Mouse (Mus musculus) heart, embryonic 10.5 days (tissue): ENCODE measurements around the gene Dusp6. TPM values are rescaled to one million over a fixed set of nuclear protein-coding genes. Genes with fewer than 3 reads are reported as not detected.

Experiments used
- DNase-seq: peaks from one replicate; pipeline ENCODE4 v3.0.0-alpha.2; 2017; ENCODE audit warnings: low spot score
- H3K27ac ChIP-seq: fragments of 300-500 bp; sonication (generic); 2 replicates; pipeline ENCODE4 v1.5.1; 2016; ENCODE audit warnings: mild to moderate bottlenecking
- H3K27me3 ChIP-seq: fragments of 300-500 bp; sonication (generic); 2 replicates; pipeline ENCODE4 v1.6.1; 2016; ENCODE audit warnings: mild to moderate bottlenecking; ENCODE audit not compliant: poor library complexity, insufficient read depth, severe bottlenecking
- H3K36me3 ChIP-seq: fragments of 300-500 bp; sonication (generic); 2 replicates; pipeline ENCODE4 v1.6.1; 2016; ENCODE audit warnings: mild to moderate bottlenecking, moderate library complexity
- H3K4me1 ChIP-seq: fragments of 300-500 bp; sonication (generic); 2 replicates; pipeline ENCODE4 v1.6.1; 2016; ENCODE audit warnings: mild to moderate bottlenecking
- H3K4me3 ChIP-seq: fragments of 300-500 bp; sonication (generic); 2 replicates; pipeline ENCODE4 v1.5.1; 2016; ENCODE audit warnings: mild to moderate bottlenecking, moderate library complexity
- H3K9me3 ChIP-seq: fragments of 300-500 bp; sonication (generic); 2 replicates; pipeline ENCODE4 v1.6.1; 2016; ENCODE audit warnings: mild to moderate bottlenecking, moderate library complexity
- WGBS: fragments of 180-500 bp; shearing (Covaris S2); methylation state at CpG from one replicate; pipeline ENCODE4 v1.1.7; 2016; 5-methylcytosine and 5-hydroxymethylcytosine counted together
- polyA plus RNA-seq: library from polyadenylated mRNA; unstranded; fragments of >200 nt; fragmentation: Nextera tagmentation; extraction: Ambion mirVana; gene quantifications from 2 replicates; pipeline ENCODE4 v1.2.1, GENCODE M21; 2016

Gene Dusp6
- polyA plus RNA-seq, 1 experiment from 2014 or later: 65.3 TPM

GRCm38 (mm10) chr10:99237205-99237832, 25.7 kb upstream of the Dusp6 start:
- peaks cover 23% of the 10 kb centered on the region for H3K4me1 ChIP-seq
- 37% methylated on average over 11 of the region's 11 CpGs for WGBS
- peak overlapping the region; percentile 69; the same call in 1 of the 2 replicates for H3K27ac ChIP-seq
- no peaks in the 10 kb centered on the region for H3K27me3 ChIP-seq
- peak; percentile 78 for DNase-seq
- H3K9me3 ChIP-seq: no peaks in the 10 kb centered on the region
- no peaks in the 10 kb centered on the region for H3K36me3 ChIP-seq
- no peak overlapping the region for H3K4me3 ChIP-seq

- H3K4me3 ChIP-seq: no peak overlapping the region
- DNase-seq: no peak
- 90% methylated on average over 11 of the region's 11 CpGs for WGBS
- H3K27ac ChIP-seq: no peak overlapping the region
- H3K36me3 ChIP-seq: no peaks in the 10 kb centered on the region
- peaks cover 14% of the 10 kb centered on the region for H3K4me1 ChIP-seq
- H3K9me3 ChIP-seq: no peaks in the 10 kb centered on the region
- no peaks in the 10 kb centered on the region for H3K27me3 ChIP-seq
Observed at GRCm38 (mm10) chr10:99238537-99238936, 24.5 kb upstream of the Dusp6 start.

GRCm38 (mm10) chr10:99241284-99241828, 21.7 kb upstream of the Dusp6 start:
- DNase-seq: no peak
- H3K27ac ChIP-seq: no peak overlapping the region; the same call in 1 of the 2 replicates
- no peaks in the 10 kb centered on the region for H3K9me3 ChIP-seq
- peaks cover 18% of the 10 kb centered on the region for H3K4me1 ChIP-seq
- no peaks in the 10 kb centered on the region for H3K36me3 ChIP-seq
- WGBS: 77% methylated on average over 7 of the region's 7 CpGs
- no peak overlapping the region for H3K4me3 ChIP-seq
- H3K27me3 ChIP-seq: no peaks in the 10 kb centered on the region

GRCm38 (mm10) chr10:99241829-99242711, 21.0 kb upstream of the Dusp6 start:
- H3K4me3 ChIP-seq: no peak overlapping the region
- H3K27me3 ChIP-seq: no peaks in the 10 kb centered on the region
- no peaks in the 10 kb centered on the region for H3K9me3 ChIP-seq
- H3K36me3 ChIP-seq: no peaks in the 10 kb centered on the region
- 67% methylated on average over 16 of the region's 16 CpGs for WGBS
- peaks cover 18% of the 10 kb centered on the region for H3K4me1 ChIP-seq
- H3K27ac ChIP-seq: no peak overlapping the region; the same call in 1 of the 2 replicates
- DNase-seq: peak; percentile 78

- WGBS: 83% methylated on average over 10 of the region's 10 CpGs
- no peak for DNase-seq
- no peaks in the 10 kb centered on the region for H3K36me3 ChIP-seq
- peaks cover 14% of the 10 kb centered on the region for H3K4me1 ChIP-seq
- H3K27ac ChIP-seq: no peak overlapping the region
- no peaks in the 10 kb centered on the region for H3K27me3 ChIP-seq
- no peak overlapping the region for H3K4me3 ChIP-seq
- H3K9me3 ChIP-seq: no peaks in the 10 kb centered on the region
Observed at GRCm38 (mm10) chr10:99242721-99243120, 20.3 kb upstream of the Dusp6 start.

- Histone ChIP-seq H3K27ac (no peak overlapping the region), H3K36me3 (no peaks in the 10 kb centered on the region), H3K9me3 (no peaks in the 10 kb centered on the region), H3K27me3 (no peaks in the 10 kb centered on the region), H3K4me1 (peaks cover 14% of the 10 kb centered on the region), H3K4me3 (no peak overlapping the region)
- no peak for DNase-seq
- 66% methylated on average over 5 of the region's 5 CpGs for WGBS
Observed at GRCm38 (mm10) chr10:99243907-99244489, 19.0 kb upstream of the Dusp6 start.

- Histone ChIP-seq H3K27ac (no peak overlapping the region), H3K27me3 (no peaks in the 10 kb centered on the region), H3K9me3 (no peaks in the 10 kb centered on the region), H3K4me1 (peaks cover 14% of the 10 kb centered on the region), H3K4me3 (no peak overlapping the region), H3K36me3 (no peaks in the 10 kb centered on the region)
- DNase-seq: no peak
- 28% methylated on average over 7 of the region's 7 CpGs for WGBS
Observed at GRCm38 (mm10) chr10:99244655-99245260, 18.3 kb upstream of the Dusp6 start.

GRCm38 (mm10) chr10:99246797-99247508, 16.1 kb upstream of the Dusp6 start:
- no peak overlapping the region for H3K4me3 ChIP-seq
- WGBS: 86% methylated on average over 20 of the region's 20 CpGs
- H3K9me3 ChIP-seq: no peaks in the 10 kb centered on the region
- no peak for DNase-seq
- H3K4me1 ChIP-seq: peaks cover 12% of the 10 kb centered on the region
- H3K36me3 ChIP-seq: no peaks in the 10 kb centered on the region
- no peaks in the 10 kb centered on the region for H3K27me3 ChIP-seq
- H3K27ac ChIP-seq: no peak overlapping the region

- no peaks in the 10 kb centered on the region for H3K36me3 ChIP-seq
- H3K9me3 ChIP-seq: no peaks in the 10 kb centered on the region
- H3K27me3 ChIP-seq: no peaks in the 10 kb centered on the region
- H3K27ac ChIP-seq: no peak overlapping the region
- no peak for DNase-seq
- WGBS: 61% methylated on average over 11 of the region's 11 CpGs
- H3K4me3 ChIP-seq: no peak overlapping the region
- H3K4me1 ChIP-seq: peaks cover 3% of the 10 kb centered on the region; the same call in 1 of the 2 replicates
Observed at GRCm38 (mm10) chr10:99250874-99251281, 12.2 kb upstream of the Dusp6 start.

GRCm38 (mm10) chr10:99253412-99253811, 9.6 kb upstream of the Dusp6 start:
- Histone ChIP-seq H3K27ac (no peak overlapping the region), H3K9me3 (no peaks in the 10 kb centered on the region), H3K4me1 (peaks cover 3% of the 10 kb centered on the region; the same call in 1 of the 2 replicates), H3K4me3 (no peak overlapping the region), H3K36me3 (no peaks in the 10 kb centered on the region), H3K27me3 (no peaks in the 10 kb centered on the region)
- 81% methylated on average over 2 of the region's 2 CpGs for WGBS
- no peak for DNase-seq

GRCm38 (mm10) chr10:99255830-99256570, 7.0 kb upstream of the Dusp6 start:
- WGBS: 83% methylated on average over 10 of the region's 10 CpGs
- DNase-seq: no peak

More at GRCm38 (mm10) chr10:99255830-99256570, 7.0 kb upstream of the Dusp6 start:
- Histone ChIP-seq H3K9me3 (no peaks in the 10 kb centered on the region), H3K4me3 (no peak overlapping the region), H3K4me1 (peaks cover under 1% of the 10 kb centered on the region; the same call in 1 of the 2 replicates), H3K27me3 (no peaks in the 10 kb centered on the region), H3K36me3 (no peaks in the 10 kb centered on the region), H3K27ac (no peak overlapping the region)
